Mouse (Mus musculus): Measurements from ENCODE around the gene Dnaaf5. TPM values are rescaled to one million over a fixed set of nuclear protein-coding genes. Genes with fewer than 3 reads are reported as not detected.

Gene Dnaaf5
- 13.3 TPM for polyA plus RNA-seq (2017; shearing (Covaris generic))

GRCm38 (mm10) chr5:139149681-139150602 is at the start of gene Dnaaf5, which contains the start of gene Prkar1b:
Dnaaf5 (plus strand) TSS chr5:139150223.
Prkar1b (minus strand) TSS chr5:139150001.

GRCm38 (mm10) chr5:139199995-139200769 is 50.2 kb downstream of the Dnaaf5 start, which contains the start of gene Sun1:
Sun1 (plus strand) TSS chr5:139200637.

Other genes starting within 250 kb of the Dnaaf5 start
- not detected for gene Pdgfa, start 152.9 kb upstream of the Dnaaf5 start, polyA plus RNA-seq (2017; shearing (Covaris generic))
- 2.0 TPM for gene Prkar1b, start 222 bp upstream of the Dnaaf5 start, polyA plus RNA-seq (2017; shearing (Covaris generic))
- gene Sun1, start 50.4 kb downstream of the Dnaaf5 start, polyA plus RNA-seq (2017; shearing (Covaris generic)) = 52.1 TPM
- gene Get4, start 102.1 kb downstream of the Dnaaf5 start, polyA plus RNA-seq (2017; shearing (Covaris generic)) = 10.1 TPM
- 3.7 TPM for gene Adap1, start 175.4 kb downstream of the Dnaaf5 start, polyA plus RNA-seq (2017; shearing (Covaris generic))
- gene Cox19, start 201.2 kb downstream of the Dnaaf5 start, polyA plus RNA-seq (2017; shearing (Covaris generic)) = 62.4 TPM
- not detected for gene Cyp2w1, start 202.4 kb downstream of the Dnaaf5 start, polyA plus RNA-seq (2017; shearing (Covaris generic))
- gene Gpr146, start 227.5 kb downstream of the Dnaaf5 start, polyA plus RNA-seq (2017; shearing (Covaris generic)) = 11.0 TPM

Data from activated CD4-positive, CD25-positive, alpha-beta regulatory T cell, adult 9 weeks (primary cell).